Mouse (Mus musculus) spleen, adult 2 months (tissue): ENCODE measurements around the gene Agpat3.

Experiments
- CTCF ChIP-seq: fragments of 200-500 bp; IDR thresholded peaks from 2 replicates; pipeline ENCODE4 v1.5.1; 2011; ENCODE audit warnings: mild to moderate bottlenecking, inconsistent platforms; ENCODE audit not compliant: insufficient read depth, insufficient read length, insufficient replicate concordance; ENCODE audit errors: extremely low read depth
- POLR2A ChIP-seq: fragments of 200-500 bp; IDR thresholded peaks from 2 replicates; pipeline ENCODE4 v1.6.1; 2011; ENCODE audit warnings: low read depth, low read length, inconsistent platforms

- TF ChIP-seq CTCF: no peak
- no peak for TF ChIP-seq POLR2A
Observed at GRCm38 (mm10) chr10:78255646-78256059, 96.6 kb downstream of the Agpat3 start.
